Mouse (Mus musculus): Measurements from ENCODE around the gene Efna2.

GRCm38 (mm10) chr10:80131952-80132350 lies 47.3 kb upstream of the Efna2 start:
- TF ChIP-seq CTCF (conservative IDR thresholded peaks at IDR 0.05; ENCODE audit: low read length), result no peak
- no peak for TF ChIP-seq NANOG (IDR thresholded peaks at IDR 0.05; ENCODE audit: borderline replicate concordance, low read length)
